Mouse (Mus musculus): Measurements from ENCODE around the gene Mlxipl.
A peak's percentile ranks its signal among the peaks of the same experiment; 100 is the strongest.

The Mlxipl gene

DNA sequence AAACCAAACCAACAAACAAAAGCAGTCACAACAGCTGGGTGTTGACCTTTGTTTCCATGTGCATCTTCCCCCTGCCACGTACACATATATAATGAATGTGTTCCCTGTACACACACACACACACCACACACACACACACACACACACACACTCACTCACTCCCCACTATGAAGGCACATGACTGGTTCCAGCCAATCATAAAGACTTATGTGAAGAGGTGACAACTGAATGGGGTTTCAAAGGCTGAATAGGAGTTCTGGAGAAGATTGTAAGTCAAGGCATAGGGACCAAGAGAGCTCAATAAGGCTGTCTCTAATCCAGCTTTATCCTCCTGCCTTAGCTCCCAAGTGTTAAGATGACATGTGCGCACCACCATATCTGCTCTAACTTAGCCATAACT lies 10.1 kb upstream of the Mlxipl start:
- DNase-seq: no peak

DNA sequence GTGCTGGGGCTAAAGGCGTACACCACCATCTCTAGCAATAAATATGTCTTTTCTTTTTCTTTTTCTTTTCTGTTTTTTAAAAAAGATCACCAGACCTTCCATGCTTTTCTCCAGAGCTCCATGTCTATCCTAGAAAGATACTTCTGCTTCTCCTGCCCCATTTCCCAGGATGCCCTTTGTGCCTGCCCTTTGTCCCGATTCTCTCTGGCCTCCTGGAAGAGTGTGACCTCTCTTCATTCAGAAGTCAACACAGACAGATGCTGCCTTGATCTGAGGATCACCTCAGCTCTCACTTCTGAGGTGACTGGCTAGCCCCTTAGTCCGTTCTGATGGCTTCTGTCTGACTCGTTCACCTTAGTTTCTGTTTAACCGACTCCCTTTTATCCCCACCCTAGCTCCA lies 9.2 kb upstream of the Mlxipl start:
- no peak for DNase-seq

DNA sequence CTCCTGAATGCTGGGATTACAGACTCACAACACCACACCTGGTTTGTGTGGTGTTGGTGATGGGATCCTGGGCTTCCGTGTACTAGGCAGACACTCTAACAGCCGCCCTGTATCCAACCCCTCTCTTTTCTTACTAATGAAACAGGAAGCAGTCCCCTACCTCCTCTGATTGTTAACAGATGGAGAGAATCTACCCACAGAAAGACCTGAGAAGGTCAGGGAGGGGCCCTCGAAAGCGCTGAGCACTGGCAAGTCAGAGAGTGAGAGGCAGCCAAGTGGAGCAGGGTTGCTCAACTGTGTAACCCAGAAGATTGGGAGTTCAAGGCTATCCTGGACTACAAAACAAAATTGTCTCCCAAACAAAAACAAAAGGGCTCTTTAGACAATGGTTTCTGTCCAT lies 2.8 kb upstream of the Mlxipl start:
- no peak for DNase-seq

DNA sequence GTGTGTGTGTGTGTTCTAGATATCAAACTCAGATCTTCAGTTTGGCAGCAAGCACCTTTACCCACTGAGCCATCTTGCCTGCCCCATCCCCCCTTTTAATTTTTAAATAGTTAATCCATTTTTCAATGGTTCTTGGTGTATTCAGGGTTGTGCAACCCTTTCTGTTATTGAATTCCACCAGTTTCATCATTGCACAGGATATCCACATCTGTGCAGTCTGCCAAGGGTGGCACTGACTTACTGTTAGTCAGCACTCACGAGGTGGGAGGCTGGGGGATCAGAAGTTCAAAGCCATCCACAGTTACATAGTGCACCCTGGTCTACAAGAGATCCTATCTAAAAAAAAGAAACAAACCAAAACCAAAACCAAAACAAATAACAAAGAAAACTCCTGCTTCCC lies 11.3 kb downstream of the Mlxipl start:
- no peak for DNase-seq

DNA sequence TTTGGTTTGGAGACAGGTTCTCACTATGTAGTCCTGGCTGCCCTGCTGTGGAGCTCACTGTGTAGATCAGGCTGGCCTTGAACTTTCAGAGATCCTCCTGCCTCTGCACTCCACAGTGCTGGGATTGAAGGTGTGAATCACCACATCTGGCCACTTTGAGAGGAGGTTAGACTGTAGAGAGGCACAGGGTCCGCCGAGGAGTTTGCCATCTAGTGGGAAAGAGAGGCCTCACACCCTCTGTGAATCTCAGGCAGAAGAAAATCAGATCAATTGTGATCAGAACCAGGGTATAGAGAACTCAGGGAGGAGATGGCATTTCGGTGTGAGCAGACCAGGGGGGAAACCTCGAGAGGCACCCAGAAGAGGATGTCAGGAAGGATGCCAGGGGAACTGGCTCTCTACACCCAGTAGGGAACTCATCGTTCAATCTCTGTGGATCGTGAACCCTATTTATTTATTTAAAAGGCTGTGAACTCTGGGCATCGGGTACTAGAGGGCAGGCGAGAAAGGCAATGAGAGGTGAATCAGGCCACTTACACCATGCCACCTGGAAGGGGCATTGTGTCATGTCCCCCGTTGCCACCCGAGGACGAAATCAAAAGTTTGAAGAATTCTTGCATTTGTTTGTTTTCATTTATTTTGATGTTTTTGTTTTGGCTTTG lies 14.4 kb downstream of the Mlxipl start:
- DNase-seq: no peak

DNA sequence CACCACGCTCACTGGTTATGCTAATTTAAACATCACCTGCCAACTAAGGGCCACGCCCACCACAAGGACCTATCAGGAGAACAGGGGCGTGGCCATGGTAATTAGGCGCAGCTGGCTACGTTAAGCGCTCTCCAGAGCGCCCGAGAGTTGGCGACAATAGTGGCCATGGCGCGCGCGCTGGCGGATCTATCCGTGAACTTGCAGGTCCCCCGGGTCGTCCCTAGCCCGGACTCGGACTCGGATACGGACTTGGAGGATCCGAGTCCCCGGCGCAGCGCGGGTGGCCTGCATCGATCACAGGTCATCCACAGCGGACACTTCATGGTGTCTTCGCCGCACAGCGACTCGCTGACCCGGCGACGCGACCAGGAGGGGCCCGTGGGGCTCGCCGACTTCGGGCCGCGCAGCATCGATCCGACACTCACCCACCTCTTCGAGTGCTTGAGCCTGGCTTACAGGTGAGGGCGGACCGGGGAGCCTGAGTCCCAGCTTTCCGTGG lies 17.1 kb downstream of the Mlxipl start:
- peak; percentile 59 for DNase-seq

DNA sequence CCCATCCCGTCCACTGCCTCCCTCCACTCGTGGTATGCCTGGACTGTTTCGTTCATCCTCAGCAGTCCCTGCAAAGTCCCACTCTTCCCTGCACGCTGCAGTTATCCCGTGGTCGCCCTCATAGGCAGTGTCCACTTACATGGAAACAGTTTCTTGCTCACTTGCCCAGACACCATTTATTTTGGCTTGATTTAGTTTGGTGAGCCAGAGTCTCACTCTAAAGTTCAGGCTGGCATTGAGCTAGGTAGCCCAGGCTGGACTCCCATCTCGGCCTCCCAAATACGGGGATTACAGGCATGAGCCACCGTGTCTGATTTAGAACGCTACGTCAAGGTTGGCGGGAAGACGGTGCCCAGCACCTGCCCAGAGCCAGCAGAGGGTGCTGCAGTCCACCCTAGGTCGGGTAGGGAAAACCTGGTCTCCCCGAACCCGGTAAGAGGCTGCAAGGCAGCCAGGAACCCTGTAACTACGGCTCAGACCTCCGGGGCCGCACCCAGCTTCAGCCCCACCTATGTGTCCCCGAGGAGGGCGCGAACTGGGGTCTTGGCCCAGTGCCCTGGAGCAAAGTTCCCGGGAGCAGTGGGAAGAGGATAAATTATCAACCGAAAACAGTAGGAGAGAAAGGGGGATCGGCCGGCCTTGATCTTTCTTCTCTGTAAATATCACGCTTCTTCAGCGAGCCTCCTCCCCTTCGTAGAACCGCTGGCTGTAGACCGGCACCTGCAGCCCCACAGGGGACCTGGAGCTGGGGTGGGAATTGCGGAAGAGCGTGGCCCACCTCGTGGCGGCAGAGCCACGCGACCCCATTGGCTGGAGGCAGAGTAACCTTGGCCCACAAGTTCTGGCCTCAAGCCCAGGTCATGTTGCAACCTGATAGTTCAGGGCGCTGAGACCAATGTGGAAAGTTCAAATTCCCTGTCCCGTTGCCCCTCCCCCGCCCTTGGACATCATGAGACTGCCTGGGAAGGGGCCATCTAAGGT lies 18.1 kb downstream of the Mlxipl start:
- peak; percentile 29 for DNase-seq

DNA sequence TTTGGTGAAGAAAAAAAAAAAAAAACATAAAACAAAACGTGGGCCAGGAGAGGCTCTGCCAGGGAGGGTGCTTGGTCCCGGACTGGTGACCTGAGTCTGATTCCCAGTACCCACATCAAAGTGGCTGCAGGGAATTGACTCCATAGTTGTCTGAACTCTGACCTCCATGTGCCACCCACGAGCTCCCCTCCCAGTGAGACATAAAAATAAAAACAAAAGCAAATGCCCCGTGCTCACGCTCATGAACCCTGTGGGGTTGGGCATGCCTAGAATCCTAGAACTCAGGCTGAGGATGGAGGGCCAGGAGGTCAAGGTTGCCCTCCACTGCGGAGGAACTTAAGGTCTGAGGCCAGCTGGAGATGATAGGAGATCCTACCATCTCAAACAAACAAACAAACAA lies 19.3 kb downstream of the Mlxipl start:
- no peak for DNase-seq

DNA sequence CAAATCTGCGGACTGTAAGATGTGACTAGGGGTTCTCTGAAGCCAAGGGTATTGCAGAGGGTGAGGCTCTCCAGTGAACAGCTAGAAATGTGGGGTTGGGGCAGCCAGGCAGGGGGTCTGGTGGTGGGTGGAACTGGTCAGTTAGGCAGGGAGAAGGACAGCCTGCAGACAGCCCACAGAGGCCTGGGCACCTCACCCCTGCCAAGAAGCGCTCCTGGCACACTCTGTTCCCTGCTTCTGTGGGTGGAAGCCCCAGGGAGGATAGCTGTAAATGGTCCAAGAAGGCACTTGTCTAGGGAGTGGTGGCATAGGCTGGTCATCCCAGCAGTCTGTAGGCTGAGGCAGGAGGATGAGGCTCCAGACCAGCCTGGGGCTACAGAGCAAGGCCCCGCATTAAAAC lies 19.7 kb downstream of the Mlxipl start:
- no peak for DNase-seq

DNA sequence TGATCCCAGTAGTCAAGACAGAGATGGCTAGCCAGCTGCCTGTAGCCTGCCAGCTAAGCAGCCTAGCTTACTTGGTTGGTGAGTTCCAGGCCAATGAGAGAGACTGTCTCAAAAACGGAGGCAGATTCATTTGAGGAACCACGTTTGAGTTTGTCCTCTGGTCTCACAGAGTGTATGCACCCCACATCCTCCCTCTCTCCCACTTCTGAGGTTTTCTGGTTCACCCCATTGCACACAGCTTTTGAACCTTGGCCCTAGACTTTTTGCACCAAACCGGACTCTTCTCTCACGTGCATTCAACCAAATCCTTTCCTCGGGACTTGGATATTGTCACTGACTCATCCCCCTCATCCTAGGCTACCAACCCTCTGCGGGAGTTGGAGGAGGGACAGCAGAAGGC lies 20.3 kb downstream of the Mlxipl start:
- no peak for DNase-seq

DNA sequence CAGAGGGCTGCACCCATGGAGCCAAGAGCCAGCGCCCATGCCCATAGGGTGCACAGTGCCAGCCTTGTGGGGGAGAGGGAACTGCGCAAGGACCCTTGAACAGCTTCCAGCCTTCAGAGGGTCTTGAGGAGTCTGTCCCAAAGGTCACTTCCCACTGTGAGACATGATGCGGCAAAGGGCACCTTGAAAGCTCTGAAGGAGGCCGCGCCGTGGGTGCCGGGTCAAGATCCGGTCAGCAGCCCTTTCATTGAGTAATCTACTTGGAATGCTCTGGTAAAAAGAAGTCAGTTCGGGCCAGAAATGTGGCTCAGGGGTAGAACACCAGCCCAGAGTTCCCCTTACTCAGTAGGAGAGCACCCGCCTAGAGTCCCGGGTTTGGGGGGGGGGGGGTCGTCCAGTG lies 24.1 kb downstream of the Mlxipl start:
- no peak for DNase-seq

DNA sequence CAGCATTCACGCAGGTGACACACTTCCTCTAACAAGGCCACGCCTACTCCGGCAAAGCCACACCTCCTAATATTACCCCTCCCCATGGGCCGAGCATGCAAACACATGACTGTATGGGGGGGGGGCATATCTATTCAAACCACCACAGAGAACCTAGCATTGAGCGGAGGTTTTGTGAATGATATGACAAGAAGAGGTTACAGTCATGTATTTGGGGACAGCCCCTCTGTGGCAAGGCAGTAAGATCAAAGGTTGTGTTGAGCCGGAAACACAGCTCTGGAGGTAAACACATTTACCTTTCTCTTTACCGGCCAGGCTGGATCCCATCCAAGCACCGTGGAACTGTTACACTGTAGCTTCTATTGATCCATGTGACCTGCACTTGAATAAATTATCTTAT lies 25.6 kb downstream of the Mlxipl start:
- DNase-seq: no peak

DNA sequence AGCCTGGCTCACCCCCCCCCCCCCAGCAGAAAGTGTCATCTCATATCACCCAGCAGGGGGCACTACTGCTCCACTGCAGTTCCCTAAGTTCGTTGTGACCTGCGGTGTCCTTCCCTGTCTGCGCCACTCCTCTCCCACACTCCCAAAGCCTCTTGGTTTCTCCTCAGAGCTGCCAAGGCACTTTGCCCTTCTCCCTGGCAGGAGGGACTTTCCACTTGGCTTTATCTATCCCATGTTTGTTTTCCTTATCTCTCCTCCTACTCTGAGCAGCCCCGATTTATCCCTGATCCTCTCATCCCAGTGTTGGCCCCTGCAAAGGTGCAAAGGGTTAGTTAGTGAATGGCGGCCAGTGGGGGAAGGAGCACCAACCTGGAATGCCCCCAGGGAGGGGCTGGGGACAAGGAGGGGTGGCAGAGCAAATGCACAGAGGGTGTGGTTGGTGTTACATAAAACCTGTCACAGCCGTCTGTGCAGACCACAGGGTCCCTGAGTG lies 28.9 kb downstream of the Mlxipl start:
- peak; percentile 52 for DNase-seq

DNA sequence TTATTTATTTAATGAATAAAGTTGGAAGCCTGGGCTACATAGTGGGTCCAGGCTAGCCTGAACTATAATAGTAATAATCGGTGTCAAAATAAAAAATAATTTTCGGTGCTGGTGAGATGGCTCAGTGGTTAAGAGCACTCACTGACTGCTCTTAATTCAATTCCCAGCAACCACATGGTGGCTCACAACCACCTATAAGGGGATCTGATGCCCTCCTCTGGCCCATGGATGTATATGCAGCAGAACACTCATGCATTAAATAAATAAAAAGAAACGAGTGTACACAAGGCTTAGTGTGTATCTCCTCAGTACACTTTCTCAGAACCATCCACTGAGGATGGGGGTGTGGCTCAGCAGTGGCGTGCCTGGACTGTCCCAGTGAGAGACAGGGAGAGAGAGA lies 31.1 kb downstream of the Mlxipl start:
- no peak for DNase-seq

DNA sequence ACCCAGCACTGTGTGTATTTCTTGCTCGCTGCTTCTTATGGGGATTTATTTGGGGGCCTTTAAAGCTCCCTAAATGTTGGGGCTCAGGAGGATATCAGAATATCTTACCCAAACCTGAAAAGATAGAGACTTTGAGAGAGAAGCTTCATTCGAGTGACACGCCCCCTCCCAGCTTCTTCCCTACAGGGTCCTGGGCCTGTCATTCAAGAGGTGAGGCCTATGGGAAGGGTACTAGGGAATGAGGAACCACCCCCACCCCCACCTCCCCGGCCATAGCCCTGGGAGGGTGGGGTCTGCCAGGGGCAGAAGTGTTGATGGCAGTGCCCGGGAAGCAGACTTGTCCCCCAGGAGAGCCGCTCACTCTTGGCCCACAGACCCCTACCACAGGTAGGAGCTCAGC lies 36.4 kb downstream of the Mlxipl start:
- no peak for DNase-seq

DNA sequence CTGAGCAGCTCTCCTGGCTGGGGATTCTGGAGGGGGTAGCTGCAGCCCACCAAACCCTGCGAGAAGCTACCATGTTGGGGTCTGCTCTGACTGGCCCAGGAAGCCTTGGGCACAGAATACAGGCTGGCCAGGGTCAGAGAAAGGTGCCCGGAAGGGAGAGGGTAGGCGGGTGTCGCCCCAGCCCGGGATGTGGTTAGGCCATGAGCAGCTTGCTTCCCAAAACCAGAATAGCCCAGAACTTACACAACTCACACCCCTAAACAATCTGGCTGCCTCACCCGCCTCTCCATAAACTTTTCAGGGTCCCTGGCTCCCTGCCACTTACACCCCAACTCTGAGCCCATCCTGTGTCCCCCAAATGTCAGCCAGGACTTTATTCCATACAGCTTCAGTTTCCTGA lies 38.0 kb downstream of the Mlxipl start:
- DNase-seq: no peak

DNA sequence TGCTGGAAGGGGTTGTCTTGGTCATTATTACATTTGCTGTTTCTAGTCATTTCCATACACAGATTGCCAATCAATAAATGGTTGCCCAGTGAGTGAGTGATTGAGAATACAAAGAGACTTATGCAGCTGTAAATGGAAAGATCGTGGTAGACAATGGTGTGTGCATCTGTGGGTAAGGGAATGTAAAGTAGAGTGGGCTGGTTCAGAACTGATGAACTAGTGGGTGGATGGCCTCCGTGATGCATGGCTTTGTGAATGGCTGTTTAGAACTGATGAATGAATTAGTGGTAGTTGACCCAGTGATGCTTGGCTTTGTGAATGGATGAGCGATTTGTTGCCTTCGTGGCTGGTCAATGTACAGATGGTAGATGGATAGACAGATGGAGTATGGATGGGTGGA lies 40.1 kb downstream of the Mlxipl start:
- no peak for DNase-seq

DNA sequence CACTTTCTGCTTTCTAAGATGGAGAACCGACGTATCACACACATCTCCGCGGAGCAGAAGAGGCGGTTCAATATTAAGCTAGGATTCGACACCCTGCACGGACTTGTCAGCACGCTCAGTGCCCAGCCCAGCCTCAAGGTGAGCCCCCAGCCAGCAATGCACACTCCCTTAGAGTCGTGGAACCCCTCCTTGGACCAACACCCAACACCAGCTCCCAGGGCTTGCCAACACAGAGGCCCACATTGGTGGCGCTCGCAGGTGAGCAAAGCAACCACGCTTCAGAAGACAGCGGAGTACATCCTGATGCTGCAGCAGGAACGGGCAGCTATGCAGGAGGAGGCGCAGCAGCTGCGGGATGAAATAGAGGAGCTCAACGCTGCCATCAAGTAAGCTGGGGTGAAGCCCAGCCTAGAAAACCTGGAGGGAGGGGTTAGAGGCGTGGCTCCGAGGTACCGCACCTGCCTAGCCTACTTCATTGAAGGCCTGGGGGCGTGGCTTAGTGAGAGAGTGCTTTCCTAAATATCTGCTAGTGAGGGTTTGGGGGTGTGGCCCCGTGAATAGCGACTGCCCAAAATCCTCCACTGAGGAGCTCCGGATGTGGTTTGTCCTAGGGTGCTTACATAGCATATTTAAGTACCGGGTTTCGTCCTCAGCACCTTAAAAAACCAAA lies 44.2 kb downstream of the Mlxipl start:
- DNase-seq: peak; percentile 7

DNA sequence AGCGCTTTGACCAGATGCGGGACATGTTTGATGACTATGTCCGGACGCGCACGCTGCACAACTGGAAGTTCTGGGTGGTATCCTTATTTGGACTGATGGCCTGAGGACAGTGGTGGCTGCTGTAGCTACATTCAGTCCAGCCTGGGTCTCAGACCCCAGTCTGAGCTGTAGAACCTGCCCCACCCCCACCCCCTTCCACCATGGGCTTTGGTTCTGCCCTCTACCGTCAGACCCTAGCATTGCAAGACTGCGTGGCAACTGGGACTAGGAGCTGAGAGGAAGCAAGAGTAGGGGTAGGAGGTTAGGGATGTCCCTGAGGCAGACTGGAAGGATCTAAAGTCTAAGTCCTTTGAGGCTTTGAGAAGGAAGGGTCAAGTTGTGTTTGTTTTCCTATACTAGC lies 44.8 kb downstream of the Mlxipl start:
- peak; percentile 30 for DNase-seq

DNA sequence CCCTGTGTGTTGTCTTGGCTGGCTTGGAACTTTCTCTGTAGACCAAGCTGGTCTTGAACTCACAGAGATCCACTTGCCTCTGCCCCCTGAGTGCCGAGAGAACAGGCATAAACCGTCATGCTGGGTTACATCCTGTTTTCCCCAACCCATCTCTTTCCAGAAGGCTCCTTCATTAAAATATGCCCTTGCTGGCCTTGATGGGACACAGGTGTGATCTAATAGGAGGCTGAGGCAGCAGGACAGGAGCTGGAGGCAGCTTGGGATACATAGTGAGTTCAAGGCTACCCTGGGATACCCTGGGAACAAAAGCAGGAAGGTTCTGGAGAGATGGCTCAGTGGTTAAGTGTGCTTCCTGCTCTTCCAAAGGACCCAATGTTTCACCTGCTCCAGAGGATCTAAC lies 50.2 kb downstream of the Mlxipl start:
- no peak for DNase-seq

DNA sequence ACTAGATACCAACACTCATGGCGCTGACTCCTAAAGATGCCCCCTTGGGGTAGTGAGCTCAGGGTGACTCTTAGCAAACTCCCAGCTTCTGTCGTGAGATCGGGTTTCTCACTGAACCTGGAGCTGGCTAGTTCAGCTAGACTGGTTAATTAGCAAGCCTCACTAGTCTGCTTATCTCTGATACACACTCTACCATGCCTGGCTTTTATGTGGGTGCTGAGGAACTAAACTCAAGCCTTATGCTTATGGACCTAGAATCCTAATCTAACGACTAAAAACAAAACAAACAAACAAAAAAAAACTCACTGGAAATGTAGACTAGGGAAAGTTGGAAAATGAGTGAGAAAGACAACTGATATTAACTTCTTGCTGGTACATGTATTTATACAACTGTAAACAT lies 54.8 kb downstream of the Mlxipl start:
- DNase-seq: no peak

DNA sequence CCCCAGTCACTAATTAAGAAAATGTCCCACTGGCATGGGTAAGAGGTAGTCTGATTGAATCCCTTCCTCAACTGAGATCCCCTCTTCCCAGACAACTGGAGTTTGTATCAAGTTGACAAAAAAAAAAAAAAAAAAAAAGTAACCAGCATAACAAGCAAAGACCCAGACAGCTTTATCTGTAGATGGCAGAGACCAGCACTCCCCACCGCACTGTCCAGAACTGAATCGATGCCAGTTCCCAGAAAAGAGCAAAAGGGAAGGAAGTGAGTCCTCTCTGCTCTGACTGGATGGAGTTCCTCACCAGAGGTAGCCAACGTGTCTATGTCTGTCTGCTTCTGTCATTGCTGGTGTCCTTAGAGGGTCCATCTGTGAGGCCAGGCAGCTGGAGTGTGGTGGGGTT lies 55.8 kb downstream of the Mlxipl start:
- DNase-seq: no peak

DNA sequence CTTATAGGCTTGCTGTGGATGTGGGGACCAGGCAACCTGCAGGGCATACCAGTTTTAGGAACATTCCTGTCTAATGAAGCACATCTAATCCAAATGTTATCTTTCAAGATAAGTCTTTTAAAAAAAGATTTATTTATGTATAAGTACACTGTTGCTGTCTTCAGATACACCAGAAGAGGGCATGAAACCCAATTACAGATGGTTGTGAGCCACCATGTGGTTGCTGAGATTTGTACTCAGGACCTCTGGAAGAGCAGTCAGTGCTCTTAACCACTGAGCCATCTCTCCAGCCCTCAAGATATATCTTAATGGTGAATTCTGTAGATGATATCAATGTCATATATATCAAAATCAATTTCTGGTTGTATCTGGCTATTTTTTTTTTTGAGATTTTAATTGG lies 56.3 kb downstream of the Mlxipl start:
- no peak for DNase-seq

DNA sequence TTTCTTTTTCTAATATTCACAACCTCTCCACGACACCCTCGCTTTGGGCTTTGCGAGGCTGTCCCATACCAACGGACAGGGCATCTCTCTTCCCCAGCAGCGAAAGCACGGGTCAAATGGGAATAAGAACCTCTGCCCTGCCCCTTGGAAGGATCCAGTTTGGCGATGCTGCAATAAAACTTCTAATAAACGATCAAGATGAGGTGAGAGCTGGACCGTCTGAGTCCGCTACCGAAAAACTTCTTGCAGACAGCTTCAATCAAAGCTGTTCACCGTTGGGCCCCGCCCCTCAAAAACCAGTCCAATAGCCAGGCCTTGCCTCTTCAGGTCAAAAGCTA lies 59.0 kb downstream of the Mlxipl start:
- no peak for DNase-seq
